Mouse (Mus musculus) spleen, adult 2 months (tissue): ENCODE results near the gene Trmt112.

Experiments
- CTCF ChIP-seq: fragments of 200-500 bp; IDR thresholded peaks from 2 replicates; pipeline ENCODE4 v1.5.1; 2011; ENCODE audit warnings: mild to moderate bottlenecking, inconsistent platforms; ENCODE audit not compliant: insufficient read depth, insufficient read length, insufficient replicate concordance; ENCODE audit errors: extremely low read depth
- POLR2A ChIP-seq: fragments of 200-500 bp; IDR thresholded peaks from 2 replicates; pipeline ENCODE4 v1.6.1; 2011; ENCODE audit warnings: low read depth, low read length, inconsistent platforms

DNA sequence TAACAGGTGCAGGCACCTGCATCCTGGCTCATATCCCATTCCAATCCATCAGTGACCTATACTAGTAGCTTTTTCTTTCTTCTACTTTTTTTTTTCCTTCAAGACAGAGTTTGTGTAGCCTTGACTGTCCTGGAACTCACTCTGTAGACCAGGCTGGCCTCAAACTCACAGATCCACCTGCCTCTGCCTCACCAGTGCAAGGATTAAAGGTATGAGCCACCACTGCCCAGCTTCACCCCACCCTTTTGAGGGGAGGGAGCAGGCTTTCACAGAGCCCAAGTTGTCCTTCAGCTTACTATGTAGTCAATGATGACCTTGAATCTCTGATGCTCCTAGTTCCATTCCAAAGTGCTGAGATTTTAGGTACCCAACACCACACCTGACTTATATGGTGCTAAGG, 9.9 kb downstream of the Trmt112 start:
- TF ChIP-seq POLR2A, result no peak
- no peak for TF ChIP-seq CTCF
